Mouse (Mus musculus): ENCODE measurements around the gene Frmd5.

GRCm38 (mm10) chr2:121598249-121598648 is 208.6 kb downstream of the Frmd5 start:
- TF ChIP-seq POLR2A (IDR thresholded peaks at IDR 0.05; ENCODE audit: borderline replicate concordance, extremely low read depth, insufficient read depth, insufficient read length, poor library complexity, severe bottlenecking) (no peak), CTCF (IDR thresholded peaks at IDR 0.05; ENCODE audit: borderline replicate concordance, extremely low read depth, insufficient read depth, insufficient read length) (no peak)

Data from brain, embryonic 14.5 days (tissue).